Mouse (Mus musculus): ENCODE data around the gene Kif24. TPM values are rescaled to one million over a fixed set of nuclear protein-coding genes. Genes with fewer than 3 reads are reported as not detected.
A peak's percentile ranks its signal among the peaks of the same experiment; 100 is the strongest.

Gene Kif24
- polyA plus RNA-seq, 1 experiment from 2014 or later, result 5.8 TPM

DNA sequence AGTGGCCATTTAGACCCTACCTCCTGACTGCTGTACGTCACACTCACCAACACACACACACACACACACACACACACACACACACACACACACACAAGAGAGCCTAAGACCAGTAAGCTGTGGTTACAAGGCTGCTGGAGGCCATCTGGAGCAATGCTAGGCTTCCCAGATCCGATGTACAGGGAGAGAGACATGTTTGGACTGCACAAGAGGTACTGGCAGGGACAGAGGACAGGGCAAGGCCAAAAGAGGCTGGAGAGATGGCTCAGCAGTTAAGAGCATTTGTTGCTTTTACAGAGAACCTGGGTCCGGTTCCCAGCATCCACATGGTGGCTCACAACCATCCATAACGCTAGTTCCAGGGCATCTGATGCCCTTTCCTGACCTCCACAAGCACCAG, 30.4 kb upstream of the Kif24 start:
- H3K9ac ChIP-seq (replicated peaks; ENCODE audit: low read length), result no peak overlapping the region
- H3K4me3 ChIP-seq (ENCODE audit: low read length), result no peak overlapping the region
- H3K4me1 ChIP-seq (ENCODE audit: insufficient read depth, low read length), result peaks cover 27% of the 10 kb centered on the region
- H3K27ac ChIP-seq (ENCODE audit: low read length), result peak overlapping the region; percentile 7; the same call in 1 of the 2 replicates
- no peaks in the 10 kb centered on the region for H3K9me3 ChIP-seq (ENCODE audit: low read length)
- peaks cover 32% of the 10 kb centered on the region for H3K27me3 ChIP-seq (ENCODE audit: insufficient read depth, low read length)
- H3K4me2 ChIP-seq (replicated peaks; ENCODE audit: low read depth, low read length), result no peak overlapping the region
- no peak for ATAC-seq (ENCODE audit: low FRiP score, low TSS enrichment)
- 83% methylated on average over 4 of the region's 4 CpGs for WGBS
- no peaks in the 10 kb centered on the region for H3K36me3 ChIP-seq (ENCODE audit: insufficient read depth, low read length)

DNA sequence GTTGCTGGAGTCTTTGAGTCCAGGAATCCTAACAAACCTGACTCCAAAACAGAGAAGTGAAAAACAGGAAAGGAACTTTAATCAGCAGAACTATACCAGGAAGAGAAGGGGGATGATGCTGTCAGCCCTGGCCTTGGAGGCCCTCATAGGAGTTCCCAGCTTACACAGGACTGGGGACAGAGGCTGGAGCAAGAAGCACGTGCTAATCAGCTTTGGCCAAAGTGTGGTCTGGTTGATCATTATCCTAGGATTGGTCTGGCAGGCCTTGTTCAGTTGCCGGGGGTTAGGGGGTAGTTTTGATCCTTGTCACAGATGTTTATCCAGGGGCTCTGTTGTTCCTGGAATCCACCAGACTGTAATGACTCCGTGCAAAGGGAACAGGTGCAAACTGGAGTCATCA, 29.7 kb upstream of the Kif24 start:
- Histone ChIP-seq H3K27me3 (ENCODE audit: insufficient read depth, low read length) (peaks cover 25% of the 10 kb centered on the region), H3K4me2 (replicated peaks; ENCODE audit: low read depth, low read length) (no peak overlapping the region), H3K9me3 (ENCODE audit: low read length) (no peaks in the 10 kb centered on the region), H3K27ac (ENCODE audit: low read length) (peak overlapping the region; percentile 68), H3K9ac (replicated peaks; ENCODE audit: low read length) (no peak overlapping the region), H3K4me1 (ENCODE audit: insufficient read depth, low read length) (peaks cover 26% of the 10 kb centered on the region), H3K36me3 (ENCODE audit: insufficient read depth, low read length) (no peaks in the 10 kb centered on the region), H3K4me3 (ENCODE audit: low read length) (no peak overlapping the region)
- WGBS, result 26% methylated on average over 3 of the region's 3 CpGs
- ATAC-seq (ENCODE audit: low FRiP score, low TSS enrichment), result peak; percentile 29; the same call in 1 of the 2 replicates

DNA sequence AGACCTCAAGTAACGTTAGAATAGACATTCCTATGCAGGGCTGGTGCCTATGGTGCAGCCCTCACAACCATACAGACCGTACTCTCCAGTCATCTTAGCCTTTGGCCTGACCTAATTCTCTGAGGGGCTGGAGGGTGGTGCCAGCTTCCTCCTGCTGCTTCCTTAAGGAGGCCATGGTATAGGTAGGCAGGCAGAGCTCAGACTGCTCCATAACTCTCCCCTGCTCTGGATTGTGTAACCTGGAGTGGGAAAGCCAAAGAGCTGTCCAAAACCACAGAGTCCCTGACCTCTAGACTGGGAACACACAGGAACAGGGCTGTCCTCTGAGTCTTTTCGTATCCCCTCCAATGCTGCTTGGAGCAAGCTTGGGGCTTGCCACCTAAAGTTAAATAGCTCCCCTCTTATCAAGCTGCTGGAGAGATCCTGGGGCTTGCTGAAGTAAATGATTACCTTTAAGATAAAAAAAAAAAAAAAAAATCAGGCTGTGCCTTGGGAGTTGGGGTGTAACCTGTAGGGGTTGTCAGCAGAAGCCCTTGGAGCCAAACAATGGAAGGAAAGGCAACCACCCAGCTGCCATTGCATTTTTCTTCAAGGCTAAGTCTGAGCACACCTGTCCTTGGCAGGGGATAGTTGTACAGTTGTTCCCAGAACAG, 28.9 kb upstream of the Kif24 start:
- WGBS, result 74% methylated on average over 3 of the region's 3 CpGs
- Histone ChIP-seq H3K27ac (ENCODE audit: low read length) (peak overlapping the region; percentile 68), H3K4me2 (replicated peaks; ENCODE audit: low read depth, low read length) (no peak overlapping the region), H3K9me3 (ENCODE audit: low read length) (no peaks in the 10 kb centered on the region), H3K36me3 (ENCODE audit: insufficient read depth, low read length) (no peaks in the 10 kb centered on the region), H3K4me1 (ENCODE audit: insufficient read depth, low read length) (peaks cover 18% of the 10 kb centered on the region), H3K9ac (replicated peaks; ENCODE audit: low read length) (no peak overlapping the region), H3K27me3 (ENCODE audit: insufficient read depth, low read length) (peaks cover 17% of the 10 kb centered on the region), H3K4me3 (ENCODE audit: low read length) (no peak overlapping the region)
- ATAC-seq (ENCODE audit: low FRiP score, low TSS enrichment), result peak; percentile 32; the same call in 1 of the 2 replicates

DNA sequence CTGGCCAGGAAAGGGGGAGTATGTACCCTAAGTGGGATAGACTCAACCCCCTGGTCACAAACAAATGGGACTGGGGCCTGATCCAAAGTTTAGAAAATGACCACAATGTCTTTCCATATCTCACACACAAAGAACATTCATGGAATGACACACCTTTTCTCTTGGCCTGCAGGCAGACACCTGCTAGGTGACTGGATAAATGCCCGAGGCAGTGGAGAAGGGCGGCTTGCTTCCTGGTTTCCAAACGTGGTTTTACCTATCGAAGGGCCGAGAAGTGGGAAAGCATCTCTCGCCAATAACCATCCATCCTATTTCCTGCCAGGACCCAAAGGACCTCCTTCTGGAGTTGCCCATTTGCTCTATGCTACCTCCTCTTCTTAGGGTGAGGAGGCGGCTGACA, 28.3 kb upstream of the Kif24 start:
- WGBS, result 81% methylated on average over 7 of the region's 7 CpGs
- H3K4me1 ChIP-seq (ENCODE audit: insufficient read depth, low read length), result peaks cover 11% of the 10 kb centered on the region
- H3K9me3 ChIP-seq (ENCODE audit: low read length), result no peaks in the 10 kb centered on the region
- H3K4me2 ChIP-seq (replicated peaks; ENCODE audit: low read depth, low read length), result no peak overlapping the region
- H3K4me3 ChIP-seq (ENCODE audit: low read length), result no peak overlapping the region
- ATAC-seq (ENCODE audit: low FRiP score, low TSS enrichment), result no peak
- peaks cover 11% of the 10 kb centered on the region for H3K27me3 ChIP-seq (ENCODE audit: insufficient read depth, low read length)
- H3K27ac ChIP-seq (ENCODE audit: low read length), result no peak overlapping the region
- no peak overlapping the region for H3K9ac ChIP-seq (replicated peaks; ENCODE audit: low read length)
- H3K36me3 ChIP-seq (ENCODE audit: insufficient read depth, low read length), result no peaks in the 10 kb centered on the region

DNA sequence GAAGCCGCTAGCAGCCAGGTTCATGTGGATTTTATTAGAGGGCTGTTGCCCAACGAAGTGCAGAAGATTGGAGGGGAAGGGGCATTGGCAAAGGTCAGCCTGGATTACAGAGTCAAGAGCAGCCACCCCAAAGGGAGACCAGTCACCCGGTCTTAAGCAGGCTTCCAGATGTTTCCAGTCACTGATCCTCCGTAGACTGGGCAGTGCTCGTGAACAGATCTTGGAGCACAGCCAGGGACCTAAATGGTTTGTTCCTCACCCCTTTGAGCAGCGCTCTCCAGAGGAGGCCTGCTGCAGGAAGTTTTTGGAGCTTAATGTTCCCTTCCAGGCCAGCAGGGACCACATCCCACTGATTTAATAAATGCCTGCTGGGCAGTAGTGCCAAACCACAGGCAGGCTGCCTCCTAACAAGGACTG, 16.9 kb upstream of the Kif24 start:
- Histone ChIP-seq H3K4me3 (ENCODE audit: low read length) (no peak overlapping the region), H3K36me3 (ENCODE audit: insufficient read depth, low read length) (peaks cover 2% of the 10 kb centered on the region; the same call in 1 of the 2 replicates), H3K27ac (ENCODE audit: low read length) (peak overlapping the region; percentile 19; the same call in 1 of the 2 replicates), H3K4me2 (replicated peaks; ENCODE audit: low read depth, low read length) (no peak overlapping the region), H3K27me3 (ENCODE audit: insufficient read depth, low read length) (no peaks in the 10 kb centered on the region), H3K4me1 (ENCODE audit: insufficient read depth, low read length) (peaks cover 8% of the 10 kb centered on the region), H3K9ac (replicated peaks; ENCODE audit: low read length) (no peak overlapping the region), H3K9me3 (ENCODE audit: low read length) (peaks cover 4% of the 10 kb centered on the region; the same call in 1 of the 2 replicates)
- 27% methylated on average over 6 of the region's 6 CpGs for WGBS
- peak; percentile 85 for ATAC-seq (ENCODE audit: low FRiP score, low TSS enrichment)

DNA sequence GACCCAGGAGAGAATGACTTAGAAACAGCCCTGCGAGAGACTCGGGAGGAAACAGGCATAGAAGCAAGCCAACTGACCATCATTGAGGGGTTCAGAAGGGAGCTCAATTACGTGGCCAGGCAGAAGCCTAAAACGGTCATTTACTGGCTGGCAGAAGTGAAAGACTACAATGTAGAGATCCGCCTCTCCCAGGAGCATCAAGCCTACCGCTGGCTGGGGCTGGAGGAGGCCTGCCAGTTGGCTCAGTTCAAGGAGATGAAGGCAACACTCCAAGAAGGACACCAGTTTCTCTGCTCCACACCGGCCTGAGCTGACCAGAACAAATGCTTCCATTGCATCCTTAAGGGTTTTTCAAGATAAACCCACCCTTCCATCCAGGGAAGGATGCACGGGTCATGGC, 15.6 kb upstream of the Kif24 start:
- Histone ChIP-seq H3K36me3 (ENCODE audit: insufficient read depth, low read length) (peaks cover 2% of the 10 kb centered on the region; the same call in 1 of the 2 replicates), H3K9me3 (ENCODE audit: low read length) (no peaks in the 10 kb centered on the region), H3K4me2 (replicated peaks; ENCODE audit: low read depth, low read length) (no peak overlapping the region), H3K4me3 (ENCODE audit: low read length) (no peak overlapping the region), H3K4me1 (ENCODE audit: insufficient read depth, low read length) (peaks cover 8% of the 10 kb centered on the region), H3K27me3 (ENCODE audit: insufficient read depth, low read length) (no peaks in the 10 kb centered on the region), H3K27ac (ENCODE audit: low read length) (no peak overlapping the region), H3K9ac (replicated peaks; ENCODE audit: low read length) (no peak overlapping the region)
- WGBS, result 84% methylated on average over 8 of the region's 8 CpGs
- ATAC-seq (ENCODE audit: low FRiP score, low TSS enrichment), result no peak

DNA sequence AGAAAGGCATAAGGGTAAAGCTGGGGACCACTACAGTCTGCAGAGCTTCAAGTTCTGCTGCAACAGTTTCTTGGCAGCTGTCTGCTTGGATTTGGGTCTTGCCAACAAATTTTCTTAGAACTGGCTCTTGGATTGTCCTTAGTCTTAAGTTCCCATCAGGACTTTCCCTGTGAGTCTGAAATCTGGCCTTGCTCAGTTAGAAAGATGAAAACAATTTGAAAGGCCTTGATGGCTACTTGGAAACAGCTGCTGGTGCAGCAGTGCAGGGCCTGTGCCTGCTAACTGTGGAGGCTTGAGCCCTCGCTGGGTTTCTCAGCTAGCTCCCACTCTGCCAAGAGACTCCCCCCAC, 14.7 kb upstream of the Kif24 start:
- peaks cover 2% of the 10 kb centered on the region; the same call in 1 of the 2 replicates for H3K36me3 ChIP-seq (ENCODE audit: insufficient read depth, low read length)
- no peaks in the 10 kb centered on the region for H3K9me3 ChIP-seq (ENCODE audit: low read length)
- H3K27me3 ChIP-seq (ENCODE audit: insufficient read depth, low read length), result no peaks in the 10 kb centered on the region
- no peak overlapping the region for H3K4me3 ChIP-seq (ENCODE audit: low read length)
- no peak for ATAC-seq (ENCODE audit: low FRiP score, low TSS enrichment)
- 83% methylated on average over 1 of the region's 1 CpGs for WGBS
- peaks cover 8% of the 10 kb centered on the region for H3K4me1 ChIP-seq (ENCODE audit: insufficient read depth, low read length)
- H3K27ac ChIP-seq (ENCODE audit: low read length), result no peak overlapping the region
- H3K9ac ChIP-seq (replicated peaks; ENCODE audit: low read length), result no peak overlapping the region
- no peak overlapping the region for H3K4me2 ChIP-seq (replicated peaks; ENCODE audit: low read depth, low read length)

DNA sequence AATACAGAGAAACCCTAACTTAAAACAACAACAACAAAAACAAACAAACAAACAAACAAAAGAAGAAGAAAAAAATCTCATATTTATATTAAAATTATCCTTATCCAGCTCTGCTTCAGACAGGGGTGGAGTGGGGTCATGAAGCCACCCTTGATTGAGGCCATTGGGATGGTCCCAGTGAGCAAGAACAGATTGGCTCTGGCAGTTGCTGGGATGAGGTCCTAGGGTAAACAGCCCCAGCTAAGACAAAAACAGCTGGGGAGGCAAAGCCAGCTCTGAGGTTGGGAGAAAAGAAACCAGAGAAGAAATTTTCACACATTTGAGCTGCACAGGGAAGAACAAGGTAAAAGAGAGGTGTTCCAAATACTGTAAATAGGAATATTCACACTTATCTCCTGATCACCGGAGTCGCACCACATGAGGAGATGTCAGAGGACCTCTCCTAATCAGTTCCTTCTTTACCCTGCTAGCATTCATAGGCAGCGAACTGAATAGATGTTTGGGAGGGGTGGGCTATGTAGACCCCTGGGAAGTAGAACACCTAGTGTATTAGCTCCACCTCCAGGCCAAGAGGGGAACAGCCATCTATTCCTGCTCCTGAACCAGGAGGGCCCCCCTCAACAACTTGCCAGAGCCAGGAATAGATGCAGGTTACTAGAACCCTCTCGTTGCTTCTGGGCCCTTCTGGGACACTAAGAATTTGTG, 14.2 kb upstream of the Kif24 start:
- Histone ChIP-seq H3K27me3 (ENCODE audit: insufficient read depth, low read length) (no peaks in the 10 kb centered on the region), H3K4me3 (ENCODE audit: low read length) (no peak overlapping the region), H3K9ac (replicated peaks; ENCODE audit: low read length) (no peak overlapping the region), H3K4me1 (ENCODE audit: insufficient read depth, low read length) (peaks cover 8% of the 10 kb centered on the region), H3K36me3 (ENCODE audit: insufficient read depth, low read length) (peaks cover 2% of the 10 kb centered on the region; the same call in 1 of the 2 replicates), H3K4me2 (replicated peaks; ENCODE audit: low read depth, low read length) (no peak overlapping the region), H3K27ac (ENCODE audit: low read length) (no peak overlapping the region), H3K9me3 (ENCODE audit: low read length) (no peaks in the 10 kb centered on the region)
- no peak for ATAC-seq (ENCODE audit: low FRiP score, low TSS enrichment)
- 80% methylated on average over 4 of the region's 4 CpGs for WGBS

DNA sequence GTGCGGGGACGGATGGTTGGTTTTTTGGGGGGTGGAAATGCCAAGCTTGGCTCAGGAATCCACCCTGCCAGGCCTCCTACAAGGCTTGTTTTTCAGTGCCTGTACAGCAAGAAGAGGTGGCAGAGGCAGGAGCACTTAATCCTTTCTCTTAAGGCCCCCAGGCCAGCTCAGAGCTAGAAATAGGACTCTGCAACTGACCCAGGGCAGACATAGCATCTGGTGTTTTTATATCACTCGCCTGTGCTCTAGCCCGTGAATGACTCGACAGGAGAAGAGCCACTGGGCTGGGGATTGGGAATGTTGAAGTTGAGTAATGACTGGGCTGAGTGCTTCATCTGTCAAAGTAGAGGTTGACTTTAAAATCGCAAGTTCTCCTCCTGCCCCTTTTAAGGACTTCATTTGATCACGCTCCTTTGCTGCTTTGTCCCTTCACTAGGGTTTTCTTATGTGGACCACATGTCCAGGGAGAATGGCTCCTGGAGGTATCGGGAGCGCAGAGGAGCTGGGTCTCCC, 13.0 kb upstream of the Kif24 start:
- Histone ChIP-seq H3K9me3 (ENCODE audit: low read length) (no peaks in the 10 kb centered on the region), H3K4me1 (ENCODE audit: insufficient read depth, low read length) (peaks cover 8% of the 10 kb centered on the region), H3K27ac (ENCODE audit: low read length) (no peak overlapping the region), H3K36me3 (ENCODE audit: insufficient read depth, low read length) (peaks cover 2% of the 10 kb centered on the region; the same call in 1 of the 2 replicates), H3K27me3 (ENCODE audit: insufficient read depth, low read length) (no peaks in the 10 kb centered on the region), H3K9ac (replicated peaks; ENCODE audit: low read length) (no peak overlapping the region), H3K4me3 (ENCODE audit: low read length) (no peak overlapping the region), H3K4me2 (replicated peaks; ENCODE audit: low read depth, low read length) (no peak overlapping the region)
- WGBS, result 72% methylated on average over 9 of the region's 9 CpGs
- no peak for ATAC-seq (ENCODE audit: low FRiP score, low TSS enrichment)

DNA sequence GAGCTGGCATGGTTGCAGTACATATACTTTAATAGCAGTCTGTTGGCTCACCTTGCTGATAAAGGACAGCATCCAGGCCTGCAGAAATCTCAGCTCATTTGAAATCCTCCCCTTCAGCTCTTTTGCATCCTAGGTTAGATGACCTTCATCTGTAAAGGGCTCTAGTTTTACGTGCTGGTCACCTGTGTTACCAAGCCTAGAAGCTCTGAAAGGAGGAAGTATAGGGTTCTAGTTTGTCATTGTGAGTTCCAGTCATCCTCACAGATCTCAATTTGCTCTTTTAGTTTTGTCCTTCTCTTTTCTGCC, 6.7 kb upstream of the Kif24 start:
- no peaks in the 10 kb centered on the region for H3K27me3 ChIP-seq (ENCODE audit: insufficient read depth, low read length)
- no peak overlapping the region for H3K4me2 ChIP-seq (replicated peaks; ENCODE audit: low read depth, low read length)
- H3K9me3 ChIP-seq (ENCODE audit: low read length), result no peaks in the 10 kb centered on the region
- H3K9ac ChIP-seq (replicated peaks; ENCODE audit: low read length), result no peak overlapping the region
- no peak overlapping the region for H3K27ac ChIP-seq (ENCODE audit: low read length)
- H3K4me1 ChIP-seq (ENCODE audit: insufficient read depth, low read length), result no peaks in the 10 kb centered on the region
- 86% methylated on average over 1 of the region's 1 CpGs for WGBS
- no peak for ATAC-seq (ENCODE audit: low FRiP score, low TSS enrichment)
- no peaks in the 10 kb centered on the region for H3K36me3 ChIP-seq (ENCODE audit: insufficient read depth, low read length)
- no peak overlapping the region for H3K4me3 ChIP-seq (ENCODE audit: low read length)
